Comparison of ENCODE assay signal across 8 mouse cellular contexts in genomic region chr19:45076036-45076575, GRCm38 (mm10). TPM values are rescaled to one million over a fixed set of nuclear protein-coding genes. Genes with fewer than 3 reads are reported as not detected.
DNase-seq lines count a peak whose midpoint lies in the region; ATAC-seq and TF ChIP-seq lines count a peak whose summit lies in the region.

No protein-coding gene starts in this region.

- 0 out of 2 replicates have a peak, but pooled peaks have one; percentile 4 for TF ChIP-seq POLR2A in lung, adult 2 months (IDR thresholded peaks at IDR 0.05; ENCODE audit: borderline replicate concordance, extremely low read depth, low read depth, low read length)

- H3K4me1 ChIP-seq in lung, adult 2 months (ENCODE audit: control insufficient read depth, insufficient read depth, low read length), result peaks cover 4% of the 10 kb centered on the region
- H3K4me1 ChIP-seq in embryonic facial prominence, embryonic 13.5 days, result peaks cover 62% of the 10 kb centered on the region
- peaks cover 4% of the 10 kb centered on the region; the same call in 1 of the 2 replicates for H3K4me1 ChIP-seq in intestine, postnatal 0 days (replicated peaks; ENCODE audit: control insufficient read depth, insufficient read depth, low read length)
- H3K4me1 ChIP-seq in neural tube, embryonic 12.5 days, result peaks cover 39% of the 10 kb centered on the region

- peaks cover 65% of the 10 kb centered on the region for H3K27me3 ChIP-seq in embryonic facial prominence, embryonic 13.5 days
- H3K27me3 ChIP-seq in intestine, postnatal 0 days (replicated peaks; ENCODE audit: control insufficient read depth, insufficient read depth, low read length), result peaks cover 46% of the 10 kb centered on the region
- H3K27me3 ChIP-seq in neural tube, embryonic 12.5 days (replicated peaks), result peaks cover 69% of the 10 kb centered on the region

- H3K4me2 ChIP-seq in embryonic facial prominence, embryonic 13.5 days, result peak overlapping the region; percentile 94
- peak overlapping the region; percentile 92 for H3K4me2 ChIP-seq in intestine, postnatal 0 days (replicated peaks; ENCODE audit: low read depth)
- peak overlapping the region; percentile 98 for H3K4me2 ChIP-seq in neural tube, embryonic 12.5 days (replicated peaks)

- H3K9me3 ChIP-seq in embryonic facial prominence, embryonic 13.5 days, result no peaks in the 10 kb centered on the region
- H3K9me3 ChIP-seq in intestine, postnatal 0 days (ENCODE audit: control insufficient read depth), result no peaks in the 10 kb centered on the region
- H3K9me3 ChIP-seq in neural tube, embryonic 12.5 days, result no peaks in the 10 kb centered on the region

- H3K9ac ChIP-seq in embryonic facial prominence, embryonic 13.5 days, result peak overlapping the region; percentile 89
- H3K9ac ChIP-seq in intestine, postnatal 0 days (ENCODE audit: low read depth, low read length), result no peak overlapping the region
- 0 out of 2 replicates have a peak overlapping the region, but pooled peaks have one; percentile 13 for H3K9ac ChIP-seq in neural tube, embryonic 12.5 days

- no peak for ATAC-seq in embryonic facial prominence, embryonic 13.5 days (ENCODE audit: insufficient number of reproducible peaks, insufficient read depth, low FRiP score, low TSS enrichment, low read depth)
- no peak for ATAC-seq in intestine, postnatal 0 days
- ATAC-seq in neural tube, embryonic 12.5 days (ENCODE audit: low FRiP score, low read depth), result no peak
- no peak for ATAC-seq in activated CD4-positive, CD25-positive, alpha-beta regulatory T cell, adult 4 months
- ATAC-seq in frontal cortex, adult (ENCODE audit: low TSS enrichment), result no peak

- DNase-seq in lung, adult 2 months, result no peak
- no peak for DNase-seq in lung, postnatal 25 days (ENCODE audit: low spot score)
- DNase-seq in kidney, postnatal 36 days, result no peak

- no peaks in the 10 kb centered on the region for H3K36me3 ChIP-seq in embryonic facial prominence, embryonic 13.5 days
- H3K36me3 ChIP-seq in intestine, postnatal 0 days (ENCODE audit: control insufficient read depth, insufficient read depth), result no peaks in the 10 kb centered on the region
- H3K36me3 ChIP-seq in neural tube, embryonic 12.5 days, result no peaks in the 10 kb centered on the region

- peak overlapping the region; percentile 74 for H3K4me3 ChIP-seq in lung, adult 2 months (replicated peaks; ENCODE audit: extremely low read depth, low read depth, low read length)
- peak overlapping the region; percentile 66 for H3K4me3 ChIP-seq in embryonic facial prominence, embryonic 13.5 days
- peak overlapping the region; percentile 47 for H3K4me3 ChIP-seq in intestine, postnatal 0 days (ENCODE audit: low read depth, low read length)
- H3K4me3 ChIP-seq in neural tube, embryonic 12.5 days, result 0 out of 2 replicates have a peak overlapping the region, but pooled peaks have one; percentile 3

- H3K27ac ChIP-seq in embryonic facial prominence, embryonic 13.5 days, result peak overlapping the region; percentile 97
- no peak overlapping the region for H3K27ac ChIP-seq in intestine, postnatal 0 days (ENCODE audit: low read depth, low read length)
- no peak overlapping the region for H3K27ac ChIP-seq in neural tube, embryonic 12.5 days

- TF ChIP-seq CTCF in lung, adult 2 months (IDR thresholded peaks at IDR 0.05; ENCODE audit: insufficient read depth, low read length), result no peak
- TF ChIP-seq CTCF in intestine, postnatal 0 days (IDR thresholded peaks at IDR 0.05; ENCODE audit: low read depth), result no peak

- 23% methylated on average over 17 of the region's 17 CpGs for WGBS in lung, adult 2 months
- 8% methylated on average over 17 of the region's 17 CpGs for WGBS in embryonic facial prominence, embryonic 13.5 days
- 14% methylated on average over 16 of the region's 17 CpGs for WGBS in intestine, postnatal 0 days
- 7% methylated on average over 17 of the region's 17 CpGs for WGBS in neural tube, embryonic 12.5 days

RNA-seq across cellular contexts. Expression of gene Kazald1, which starts 1.1 kb away (rescaled TPM):
- 10.4 and 11.0 TPM in 2 replicates for polyA plus RNA-seq in lung, adult 2 months (2012; rRNA removed)
- polyA plus RNA-seq in embryonic facial prominence, embryonic 13.5 days (2015; fragmentation: Nextera tagmentation; extraction: Ambion mirVana), result 17.7 and 29.4 TPM in 2 replicates
- polyA plus RNA-seq in intestine, postnatal 0 days (2015; fragmentation: Nextera tagmentation; extraction: Ambion mirVana), result 1.2 and 2.1 TPM in 2 replicates
- 0.46 and 0.57 TPM in 2 replicates for polyA plus RNA-seq in neural tube, embryonic 12.5 days (2016; fragmentation: Nextera tagmentation; extraction: Ambion mirVana)
- polyA plus RNA-seq in activated CD4-positive, CD25-positive, alpha-beta regulatory T cell, adult 4 months (2017; shearing (Covaris generic)), result under 1 TPM; 0.47 to 0.48 TPM

RNA-seq across cellular contexts. Expression of gene Sfxn3, which starts 28.8 kb away (rescaled TPM):
- 61.8 and 84.2 TPM in 2 replicates for polyA plus RNA-seq in lung, adult 2 months (2012; rRNA removed)
- polyA plus RNA-seq in embryonic facial prominence, embryonic 13.5 days (2015; fragmentation: Nextera tagmentation; extraction: Ambion mirVana), result 32.3 and 32.5 TPM in 2 replicates
- polyA plus RNA-seq in intestine, postnatal 0 days (2015; fragmentation: Nextera tagmentation; extraction: Ambion mirVana), result 15.1 and 17.5 TPM in 2 replicates
- polyA plus RNA-seq in neural tube, embryonic 12.5 days (2016; fragmentation: Nextera tagmentation; extraction: Ambion mirVana), result 38.3 and 41.2 TPM in 2 replicates
- polyA plus RNA-seq in activated CD4-positive, CD25-positive, alpha-beta regulatory T cell, adult 4 months (2017; shearing (Covaris generic)), result 10 to 100 TPM; 84.1 to 92.7 TPM

RNA-seq across cellular contexts. Expression of gene Pdzd7, which starts 30.6 kb away (rescaled TPM):
- polyA plus RNA-seq in lung, adult 2 months (2012; rRNA removed), result 0.64 and 1.2 TPM in 2 replicates
- 0.47 and 0.51 TPM in 2 replicates for polyA plus RNA-seq in embryonic facial prominence, embryonic 13.5 days (2015; fragmentation: Nextera tagmentation; extraction: Ambion mirVana)
- polyA plus RNA-seq in intestine, postnatal 0 days (2015; fragmentation: Nextera tagmentation; extraction: Ambion mirVana), result 0.22 and 0.37 TPM in 2 replicates
- 0.63 and 0.72 TPM in 2 replicates for polyA plus RNA-seq in neural tube, embryonic 12.5 days (2016; fragmentation: Nextera tagmentation; extraction: Ambion mirVana)
- under 1 TPM in 1 of 2 experiments, not detected in 1; 0.32 TPM for polyA plus RNA-seq in activated CD4-positive, CD25-positive, alpha-beta regulatory T cell, adult 4 months (2017; shearing (Covaris generic))

Comparison
In these comparisons a context has a peak if more than half of its experiments do, and no peak if none do; other contexts are left out.
1. H3K4me3 ChIP-seq: peak in every context shown above with its lines; median percentile 74 in lung, adult 2 months; 66 in embryonic facial prominence, embryonic 13.5 days; 47 in intestine, postnatal 0 days; 3 in neural tube, embryonic 12.5 days.